In genomic region chr2:20638604-20639003, GRCm38 (mm10) we compare ENCODE assay signal across 22 mouse cellular contexts.
"Had no signal": no experiment of that assay in that cellular context is flagged by ENCODE, and none has a peak within 500 bp of the region (broad histone marks: within the 10 kb centered on the region; RNA-seq: fewer than 3 reads in every experiment).

No protein-coding gene starts in this region.

- H3K4me2 ChIP-seq: heart, embryonic 12.5 days; hindbrain, embryonic 12.5 days; hindbrain, embryonic 14.5 days; limb, embryonic 12.5 days; liver, embryonic 11.5 days; liver, embryonic 13.5 days had no signal

- DNase-seq: gastrocnemius, postnatal 14 days; heart, adult 18-20 months; heart, postnatal 10 days; heart, postnatal 4 days; kidney, adult 18-20 months; kidney, adult 8-10 months; kidney, postnatal 10 days; kidney, postnatal 25 days; kidney, postnatal 4 days; liver; liver, embryonic 13.5 days had no signal

- ATAC-seq: hindbrain, embryonic 16.5 days had no signal

- H3K9ac ChIP-seq: heart, embryonic 12.5 days; hindbrain, embryonic 12.5 days; hindbrain, embryonic 14.5 days; limb, embryonic 12.5 days; liver, embryonic 13.5 days had no signal

- H3K36me3 ChIP-seq: heart, embryonic 10.5 days; heart, embryonic 12.5 days; hindbrain, embryonic 10.5 days; hindbrain, embryonic 12.5 days; limb, embryonic 10.5 days; limb, embryonic 12.5 days; liver, embryonic 13.5 days had no signal

- H3K27ac ChIP-seq: heart, embryonic 10.5 days; hindbrain, embryonic 10.5 days; hindbrain, embryonic 12.5 days; hindbrain, embryonic 14.5 days; layer of hippocampus, adult 2 months; left cerebral cortex, adult 2 months; limb, embryonic 10.5 days; limb, embryonic 12.5 days; liver, embryonic 13.5 days had no signal

- H3K4me1 ChIP-seq: heart, embryonic 10.5 days; hindbrain, embryonic 10.5 days; hindbrain, embryonic 12.5 days; limb, embryonic 10.5 days; liver, embryonic 13.5 days had no signal

- H3K4me3 ChIP-seq: heart, embryonic 10.5 days; heart, embryonic 12.5 days; hindbrain, embryonic 10.5 days; hindbrain, embryonic 12.5 days; layer of hippocampus, adult 2 months; left cerebral cortex, adult 2 months; limb, embryonic 10.5 days; limb, embryonic 12.5 days; liver, embryonic 13.5 days had no signal

- H3K9me3 ChIP-seq: heart, embryonic 10.5 days; heart, embryonic 12.5 days; hindbrain, embryonic 10.5 days; hindbrain, embryonic 12.5 days; limb, embryonic 10.5 days; limb, embryonic 12.5 days; liver, embryonic 13.5 days had no signal

- H3K27me3 ChIP-seq: heart, embryonic 12.5 days; hindbrain, embryonic 12.5 days; limb, embryonic 12.5 days; liver, embryonic 13.5 days had no signal
